Mouse (Mus musculus) stomach, postnatal 0 days (tissue): ENCODE measurements around the gene Klf7.

Experiments
- CTCF ChIP-seq: IDR thresholded peaks from 2 replicates; pipeline ENCODE4 v1.5.1; 2016; ENCODE audit warnings: antibody characterized with exemption, low read depth, mild to moderate bottlenecking, moderate library complexity
- EP300 ChIP-seq: optimal IDR thresholded peaks from 2 replicates; pipeline ENCODE3; 2016; ENCODE audit warnings: antibody characterized with exemption

DNA sequence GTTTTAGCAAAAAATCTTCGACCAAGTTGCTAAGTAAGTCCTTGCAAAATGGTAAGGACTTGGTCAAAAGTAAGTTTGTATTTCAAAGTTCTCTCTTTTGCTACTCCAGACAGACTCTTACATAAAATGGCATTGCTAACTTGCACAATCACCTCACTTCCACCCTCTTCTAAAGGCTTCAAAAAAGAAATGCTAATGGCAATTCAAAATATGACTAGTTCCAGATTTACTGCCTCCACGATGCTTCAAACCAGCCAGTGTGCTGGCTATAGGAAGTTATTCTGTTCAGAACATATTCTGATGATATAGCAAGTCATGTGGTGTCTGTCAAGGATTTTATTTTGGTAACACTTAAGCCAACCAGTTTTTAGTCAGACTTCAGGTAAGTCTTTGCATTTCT lies 41.8 kb downstream of the Klf7 start:
- TF ChIP-seq CTCF (no peak), EP300 (no peak)
